Mouse (Mus musculus): Measurements from ENCODE around the gene Rab3a. TPM values are rescaled to one million over a fixed set of nuclear protein-coding genes. Genes with fewer than 3 reads are reported as not detected.

Rab3a gene
- polyA plus RNA-seq, 1 experiment: 1,160 TPM

- H3K4me1 ChIP-seq (ENCODE audit: control insufficient read depth, insufficient read depth, low read length): peaks cover 8% of the 10 kb centered on the region
- no peak overlapping the region for H3K27ac ChIP-seq (ENCODE audit: insufficient read depth, low read length)
- TF ChIP-seq CTCF (IDR thresholded peaks at IDR 0.05; ENCODE audit: extremely low read depth, insufficient read depth, low read length): no peak
- no peak for TF ChIP-seq POLR2A (IDR thresholded peaks at IDR 0.05; ENCODE audit: extremely low read depth, insufficient read depth, low read length)
- H3K4me3 ChIP-seq (ENCODE audit: insufficient read depth, low read length): peak overlapping the region; percentile 86
Measured at GRCm38 (mm10) chr8:70755661-70756475, 1.4 kb downstream of the Rab3a start.

GRCm38 (mm10) chr8:70756476-70757040 is 2.1 kb downstream of the Rab3a start:
- peaks cover 8% of the 10 kb centered on the region for H3K4me1 ChIP-seq (ENCODE audit: control insufficient read depth, insufficient read depth, low read length)
- H3K4me3 ChIP-seq (ENCODE audit: insufficient read depth, low read length): no peak overlapping the region; the same call in 1 of the 2 replicates
- no peak overlapping the region for H3K27ac ChIP-seq (ENCODE audit: insufficient read depth, low read length)
- TF ChIP-seq POLR2A (IDR thresholded peaks at IDR 0.05; ENCODE audit: extremely low read depth, insufficient read depth, low read length): no peak
- no peak for TF ChIP-seq CTCF (IDR thresholded peaks at IDR 0.05; ENCODE audit: extremely low read depth, insufficient read depth, low read length)

GRCm38 (mm10) chr8:70757523-70758307 is 3.2 kb downstream of the Rab3a start:
- no peak overlapping the region for H3K27ac ChIP-seq (ENCODE audit: insufficient read depth, low read length)
- H3K4me1 ChIP-seq (ENCODE audit: control insufficient read depth, insufficient read depth, low read length): peaks cover 8% of the 10 kb centered on the region
- H3K4me3 ChIP-seq (ENCODE audit: insufficient read depth, low read length): no peak overlapping the region
- peak; percentile 33; the same call in 1 of the 2 replicates for TF ChIP-seq POLR2A (IDR thresholded peaks at IDR 0.05; ENCODE audit: extremely low read depth, insufficient read depth, low read length)
- peak; percentile 50; the same call in 1 of the 2 replicates for TF ChIP-seq CTCF (IDR thresholded peaks at IDR 0.05; ENCODE audit: extremely low read depth, insufficient read depth, low read length)

GRCm38 (mm10) chr8:70758308-70758615 is 3.8 kb downstream of the Rab3a start:
- TF ChIP-seq POLR2A (IDR thresholded peaks at IDR 0.05; ENCODE audit: extremely low read depth, insufficient read depth, low read length): no peak
- no peak for TF ChIP-seq CTCF (IDR thresholded peaks at IDR 0.05; ENCODE audit: extremely low read depth, insufficient read depth, low read length)
- Histone ChIP-seq H3K27ac (ENCODE audit: insufficient read depth, low read length) (no peak overlapping the region), H3K4me1 (ENCODE audit: control insufficient read depth, insufficient read depth, low read length) (peaks cover 5% of the 10 kb centered on the region), H3K4me3 (ENCODE audit: insufficient read depth, low read length) (no peak overlapping the region)

- TF ChIP-seq CTCF (IDR thresholded peaks at IDR 0.05; ENCODE audit: extremely low read depth, insufficient read depth, low read length) (no peak), POLR2A (IDR thresholded peaks at IDR 0.05; ENCODE audit: extremely low read depth, insufficient read depth, low read length) (peak; percentile 54; the same call in 1 of the 2 replicates)
- no peak overlapping the region for H3K4me3 ChIP-seq (ENCODE audit: insufficient read depth, low read length)
- H3K27ac ChIP-seq (ENCODE audit: insufficient read depth, low read length): no peak overlapping the region
- H3K4me1 ChIP-seq (ENCODE audit: control insufficient read depth, insufficient read depth, low read length): peaks cover 3% of the 10 kb centered on the region; the same call in 1 of the 2 replicates
Measured at GRCm38 (mm10) chr8:70758616-70759561, 4.4 kb downstream of the Rab3a start.

- no peak for TF ChIP-seq POLR2A (IDR thresholded peaks at IDR 0.05; ENCODE audit: extremely low read depth, insufficient read depth, low read length)
- no peak for TF ChIP-seq CTCF (IDR thresholded peaks at IDR 0.05; ENCODE audit: extremely low read depth, insufficient read depth, low read length)
- H3K4me1 ChIP-seq (ENCODE audit: control insufficient read depth, insufficient read depth, low read length): peaks cover 3% of the 10 kb centered on the region; the same call in 1 of the 2 replicates
- H3K4me3 ChIP-seq (ENCODE audit: insufficient read depth, low read length): peak overlapping the region; percentile 45
- peak overlapping the region; percentile 37; the same call in 1 of the 2 replicates for H3K27ac ChIP-seq (ENCODE audit: insufficient read depth, low read length)
Measured at GRCm38 (mm10) chr8:70760350-70760749, 5.9 kb downstream of the Rab3a start.

GRCm38 (mm10) chr8:70760775-70761406 is 6.4 kb downstream of the Rab3a start, which contains the start of gene Mpv17l2:
Gene Mpv17l2, minus strand, starts transcription at chr8:70760946.
- peaks cover 6% of the 10 kb centered on the region; the same call in 1 of the 2 replicates for H3K4me1 ChIP-seq (ENCODE audit: control insufficient read depth, insufficient read depth, low read length)
- peak within 1 kb of the TSS; percentile 45 for H3K4me3 ChIP-seq (ENCODE audit: insufficient read depth, low read length)
- peak; percentile 73; the same call in 1 of the 2 replicates for TF ChIP-seq POLR2A (IDR thresholded peaks at IDR 0.05; ENCODE audit: extremely low read depth, insufficient read depth, low read length)
- TF ChIP-seq CTCF (IDR thresholded peaks at IDR 0.05; ENCODE audit: extremely low read depth, insufficient read depth, low read length): no peak
- peak within 1 kb of the TSS; percentile 37; the same call in 1 of the 2 replicates for H3K27ac ChIP-seq (ENCODE audit: insufficient read depth, low read length)

- H3K27ac ChIP-seq (ENCODE audit: insufficient read depth, low read length): no peak overlapping the region
- peaks cover 10% of the 10 kb centered on the region; the same call in 1 of the 2 replicates for H3K4me1 ChIP-seq (ENCODE audit: control insufficient read depth, insufficient read depth, low read length)
- no peak overlapping the region for H3K4me3 ChIP-seq (ENCODE audit: insufficient read depth, low read length)
- TF ChIP-seq POLR2A (IDR thresholded peaks at IDR 0.05; ENCODE audit: extremely low read depth, insufficient read depth, low read length): no peak
- no peak for TF ChIP-seq CTCF (IDR thresholded peaks at IDR 0.05; ENCODE audit: extremely low read depth, insufficient read depth, low read length)
Measured at GRCm38 (mm10) chr8:70762118-70762517, 7.6 kb downstream of the Rab3a start.
